Mouse (Mus musculus) midbrain, postnatal 0 days (tissue): ENCODE data around the gene Cnot11. TPM values are rescaled to one million over a fixed set of nuclear protein-coding genes. Genes with fewer than 3 reads are reported as not detected.

Source experiments
- ATAC-seq: fragments of 200-750 bp; cut with Nextera tagmentation; 2 replicates; pipeline ENCODE4 v1.8.0; 2017; ENCODE audit warnings: moderate number of reproducible peaks, mild to moderate bottlenecking, moderate TSS enrichment, moderate library complexity; ENCODE audit not compliant: low FRiP score
- DNase-seq: peaks from one replicate; pipeline ENCODE4 v3.0.0-alpha.2; 2015; ENCODE audit warnings: low spot score
- H3K27ac ChIP-seq: fragments of 300-500 bp; sonication (generic); 2 replicates; pipeline ENCODE4 v1.5.1; 2014; ENCODE audit warnings: low read depth, mild to moderate bottlenecking, low read length, mixed read lengths
- H3K27me3 ChIP-seq: fragments of 300-500 bp; sonication (generic); 2 replicates; pipeline ENCODE4 v1.6.1; 2014; ENCODE audit warnings: low read length, control low read depth, mixed read lengths; ENCODE audit not compliant: insufficient read depth
- H3K36me3 ChIP-seq: fragments of 300-500 bp; sonication (generic); 2 replicates; pipeline ENCODE4 v1.6.1; 2014; ENCODE audit warnings: low read length, control low read depth, mixed read lengths; ENCODE audit not compliant: insufficient read depth
- H3K4me1 ChIP-seq: fragments of 300-500 bp; sonication (generic); 2 replicates; pipeline ENCODE4 v1.6.1; 2014; ENCODE audit warnings: mild to moderate bottlenecking, control low read depth, antibody characterized with exemption, low read length, mixed read lengths; ENCODE audit not compliant: insufficient read depth
- H3K4me2 ChIP-seq: fragments of 300-500 bp; sonication (generic); 2 replicates; pipeline ENCODE4 v1.6.1; 2014; ENCODE audit warnings: low read depth, mild to moderate bottlenecking, low read length, mixed read lengths; ENCODE audit not compliant: poor library complexity, severe bottlenecking
- H3K4me3 ChIP-seq: fragments of 300-500 bp; sonication (generic); 2 replicates; pipeline ENCODE4 v1.5.1; 2014; ENCODE audit warnings: low read depth, mild to moderate bottlenecking, low read length, moderate library complexity
- H3K9ac ChIP-seq: fragments of 300-500 bp; sonication (generic); replicated peaks from 2 replicates; pipeline ENCODE4 v1.6.1; 2014; ENCODE audit warnings: mild to moderate bottlenecking, low read length, moderate library complexity, mixed read lengths; ENCODE audit not compliant: poor library complexity, severe bottlenecking
- H3K9me3 ChIP-seq: fragments of 300-500 bp; sonication (generic); 2 replicates; pipeline ENCODE4 v1.6.1; 2016; ENCODE audit warnings: low read length, control low read depth
- CTCF ChIP-seq: IDR thresholded peaks from 2 replicates; pipeline ENCODE4 v1.5.1; 2016; ENCODE audit warnings: antibody characterized with exemption, mild to moderate bottlenecking
- WGBS: fragments of 180-500 bp; shearing (Covaris S2); extraction: QIAGEN DNeasy Blood & Tissue Kit; methylation state at CpG from one replicate; pipeline ENCODE4 v1.1.7; 2014; 5-methylcytosine and 5-hydroxymethylcytosine counted together
- polyA plus RNA-seq: library from polyadenylated mRNA; unstranded; fragments of >200 nt; fragmentation: Nextera tagmentation; extraction: Ambion mirVana; gene quantifications from 2 replicates; pipeline ENCODE4 v1.2.1, GENCODE M21; 2015
- total RNA-seq: library from RNA; depleted of rRNA; stranded (reverse); fragments of >200 nt; gene quantifications from 2 replicates; pipeline ENCODE4 v1.2.3, GENCODE M21; 2014; rRNA removed

The Cnot11 gene
- total and polyA plus RNA-seq, 2 experiments from 2014 or later, result 9.6 to 32.3 TPM

- Histone ChIP-seq H3K4me2 (no peak overlapping the region), H3K27ac (no peak overlapping the region), H3K9me3 (no peaks in the 10 kb centered on the region), H3K4me3 (no peak overlapping the region), H3K9ac (no peak overlapping the region), H3K27me3 (no peaks in the 10 kb centered on the region), H3K4me1 (no peaks in the 10 kb centered on the region), H3K36me3 (no peaks in the 10 kb centered on the region)
- ATAC-seq (no peak), DNase-seq (no peak)
- TF ChIP-seq CTCF, result no peak
- WGBS, result 86% methylated on average over 10 of the region's 10 CpGs
Measured at GRCm38 (mm10) chr1:39593836-39594235, 59.0 kb downstream of the Cnot11 start.

Other genes starting within 250 kb of the Cnot11 start
- 273 and 342 TPM in 2 replicates for gene Rpl31, start 167.2 kb upstream of the Cnot11 start, total RNA-seq
- gene Rpl31, start 167.2 kb upstream of the Cnot11 start, polyA plus RNA-seq, result 346 and 367 TPM in 2 replicates
- gene Tbc1d8, start 56.2 kb upstream of the Cnot11 start, total RNA-seq, result 18.3 and 20.2 TPM in 2 replicates
- gene Tbc1d8, start 56.2 kb upstream of the Cnot11 start, polyA plus RNA-seq, result 8.5 TPM in 2 replicates
- gene Rnf149, start 42.4 kb downstream of the Cnot11 start, total RNA-seq, result 13.0 and 22.2 TPM in 2 replicates
- gene Rnf149, start 42.4 kb downstream of the Cnot11 start, polyA plus RNA-seq, result 16.5 and 20.6 TPM in 2 replicates
- 24.3 and 25.9 TPM in 2 replicates for gene Creg2, start 116.5 kb downstream of the Cnot11 start, total RNA-seq
- gene Creg2, start 116.5 kb downstream of the Cnot11 start, polyA plus RNA-seq, result 13.6 and 14.6 TPM in 2 replicates
- 0.52 and 0.66 TPM in 2 replicates for gene Rfx8, start 186.0 kb downstream of the Cnot11 start, total RNA-seq
- gene Rfx8, start 186.0 kb downstream of the Cnot11 start, polyA plus RNA-seq, result 0.28 and 0.39 TPM in 2 replicates